Mouse (Mus musculus): ENCODE results near the gene D430041D05Rik.

The D430041D05Rik gene

DNA sequence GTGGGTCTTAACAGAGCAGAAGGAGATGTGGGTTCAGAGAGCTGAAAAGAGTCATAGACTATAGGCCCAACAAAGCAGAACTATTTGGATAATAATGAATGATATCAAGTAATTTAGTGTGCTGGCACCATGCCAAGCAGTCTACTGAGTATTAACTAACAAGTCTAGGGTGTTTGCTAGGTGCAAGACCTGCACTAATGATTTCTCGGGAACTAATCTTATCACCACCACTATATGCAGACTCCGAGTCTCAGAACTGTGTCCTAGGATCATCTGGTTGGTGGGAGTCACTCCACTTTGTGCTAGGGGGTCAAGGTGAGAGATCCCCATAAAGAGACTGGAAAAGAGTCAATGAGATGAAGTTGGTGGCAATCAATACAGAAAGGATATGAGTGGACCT is 245.2 kb downstream of the D430041D05Rik start:
- in situ Hi-C loops (cut with MboI; ENCODE audit: low sequenced_read_pairs): no loop called here

DNA sequence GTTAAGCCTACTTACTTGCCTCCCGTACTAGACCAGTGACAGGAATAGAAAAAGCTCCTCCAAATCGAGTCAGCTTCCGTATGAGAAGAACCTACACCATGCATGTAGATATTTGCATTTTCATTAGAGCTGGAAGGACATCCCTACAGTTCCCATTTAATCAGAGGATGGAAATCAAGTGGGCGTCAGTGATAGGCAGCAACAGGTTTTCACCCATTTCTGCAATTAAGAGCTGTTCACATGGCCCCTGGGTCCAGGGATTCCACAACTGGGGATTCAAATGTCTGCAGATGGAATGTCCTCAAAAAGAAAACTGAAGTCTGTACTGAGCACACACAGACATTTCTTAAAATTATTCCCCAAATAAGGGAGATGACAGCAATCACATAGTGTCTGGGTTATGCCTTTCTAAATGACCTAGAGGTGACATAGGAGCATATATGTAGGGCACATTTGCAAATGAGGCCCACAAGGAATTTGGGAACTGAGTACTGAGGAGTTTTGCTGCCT is 246.8 kb downstream of the D430041D05Rik start:
- in situ Hi-C loops (cut with MboI; ENCODE audit: low sequenced_read_pairs): no loop called here

DNA sequence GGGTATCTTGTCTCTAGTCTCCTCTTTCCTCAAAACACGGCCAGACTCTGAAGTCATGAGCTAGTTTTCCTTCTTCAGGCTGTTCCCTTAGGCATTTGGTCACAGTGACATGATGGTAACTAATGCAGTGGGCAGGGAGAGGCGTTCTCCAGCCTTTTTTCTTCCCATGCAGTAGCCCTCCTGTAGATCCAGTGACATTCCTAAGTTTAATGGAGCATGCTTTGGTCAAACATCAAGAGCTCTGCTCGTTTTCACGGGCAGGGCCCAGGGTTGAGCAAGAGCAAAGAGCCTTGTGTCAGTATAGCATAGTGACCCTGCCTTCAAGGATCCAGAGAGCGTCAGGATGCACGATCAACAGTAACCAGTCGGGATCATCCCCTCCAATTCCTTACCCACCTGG is 247.4 kb downstream of the D430041D05Rik start:
- in situ Hi-C loops (cut with MboI; ENCODE audit: low sequenced_read_pairs): no loop called here

DNA sequence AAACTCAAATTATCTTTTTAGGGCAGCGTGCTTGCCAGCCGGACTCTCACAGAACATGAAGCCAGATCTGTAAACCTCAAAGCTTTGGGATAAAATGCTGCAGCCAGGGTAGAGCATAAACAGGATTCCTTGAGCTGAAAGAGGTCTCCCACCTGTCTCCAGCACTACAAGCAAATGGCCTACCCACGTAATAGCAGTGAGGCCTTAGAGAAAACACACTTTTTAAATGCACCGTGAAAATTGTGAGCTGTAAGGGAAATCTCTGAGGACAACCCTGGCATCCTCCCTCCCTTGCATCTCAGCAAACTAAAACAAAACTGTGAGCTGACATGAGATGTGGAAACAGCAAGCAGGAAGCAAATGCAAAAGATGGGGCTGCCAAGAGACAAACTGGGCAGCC is 253.0 kb downstream of the D430041D05Rik start:
- in situ Hi-C loops (cut with MboI; ENCODE audit: low sequenced_read_pairs): no loop called here

DNA sequence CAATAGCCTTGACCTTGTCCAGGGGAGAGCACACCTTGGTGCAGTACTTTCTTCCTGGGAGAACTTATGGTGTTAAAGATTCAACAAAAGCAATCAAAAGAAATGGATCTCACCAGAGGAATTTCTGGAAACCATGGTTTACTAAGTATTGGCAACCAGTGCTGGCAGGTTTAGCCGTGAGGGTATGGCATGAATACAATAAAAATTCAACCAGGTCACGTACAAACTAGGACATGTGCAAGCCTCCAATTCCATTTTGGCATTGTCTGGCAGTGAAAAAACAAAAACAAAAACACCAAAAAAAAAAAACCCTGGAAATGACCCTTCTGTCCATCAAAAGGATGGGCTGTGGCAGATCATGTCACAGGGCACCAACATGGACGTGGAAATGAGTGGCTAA is 256.9 kb downstream of the D430041D05Rik start:
- in situ Hi-C loops (cut with MboI; ENCODE audit: low sequenced_read_pairs): no loop called here

DNA sequence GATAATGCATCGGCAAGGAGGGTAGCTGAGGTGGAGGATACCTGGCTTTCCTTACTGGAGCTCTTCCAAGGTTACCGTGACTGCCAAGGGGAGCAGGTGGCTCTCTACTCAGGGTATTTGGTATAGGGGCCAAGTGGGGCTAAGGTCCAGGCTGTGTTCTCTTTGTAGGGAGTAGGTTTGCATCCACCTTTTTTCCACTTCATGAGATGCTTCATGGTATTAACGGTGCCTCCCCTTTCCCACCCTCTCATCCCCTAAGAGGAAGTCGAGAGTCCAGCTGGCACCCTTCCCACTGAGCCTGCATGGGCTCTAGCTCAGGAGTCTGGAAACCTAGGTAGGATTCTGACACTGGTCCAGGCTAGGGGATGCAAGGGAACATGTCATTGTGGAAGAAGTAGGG is 257.5 kb downstream of the D430041D05Rik start:
- in situ Hi-C loops (cut with MboI; ENCODE audit: low sequenced_read_pairs): no loop called here

DNA sequence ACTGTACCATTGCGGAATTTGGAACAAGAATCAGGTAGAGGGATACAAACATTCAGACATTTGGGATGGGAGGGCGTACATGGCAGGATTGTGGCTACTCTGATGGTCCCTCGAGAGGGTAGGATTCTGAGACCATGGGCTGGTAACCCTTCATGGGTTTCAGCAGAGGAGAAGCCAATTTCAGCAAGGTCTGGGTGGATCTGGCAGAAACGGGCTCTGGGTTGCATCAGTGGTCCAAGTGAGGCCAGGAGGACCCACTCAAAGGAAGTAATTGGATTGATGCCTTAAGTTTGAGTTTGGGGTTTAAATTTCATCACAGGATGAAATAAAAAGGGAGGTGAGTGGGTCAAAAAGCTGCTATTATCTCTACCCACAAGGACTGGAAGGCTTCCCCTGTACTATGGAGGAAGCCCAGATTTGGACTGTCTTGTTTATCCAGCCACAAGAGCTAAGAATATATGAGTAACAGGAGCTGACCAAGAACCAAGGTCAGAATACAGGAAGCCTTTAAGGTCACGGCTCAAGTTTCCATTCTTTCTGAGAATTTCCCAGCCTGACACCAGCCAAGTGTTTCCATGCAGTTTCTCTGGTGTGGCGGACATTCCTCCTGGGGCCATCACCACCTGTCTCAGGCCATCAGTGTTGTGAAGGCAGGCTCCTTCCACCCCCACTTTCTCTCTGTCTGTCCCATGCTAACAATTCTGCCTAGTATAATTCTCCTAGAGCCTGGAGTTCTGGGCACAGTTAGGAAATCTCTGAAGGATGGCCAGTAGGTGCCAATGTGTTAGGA is 260.0 kb downstream of the D430041D05Rik start:
- in situ Hi-C loops (cut with MboI; ENCODE audit: low sequenced_read_pairs): no loop called here

DNA sequence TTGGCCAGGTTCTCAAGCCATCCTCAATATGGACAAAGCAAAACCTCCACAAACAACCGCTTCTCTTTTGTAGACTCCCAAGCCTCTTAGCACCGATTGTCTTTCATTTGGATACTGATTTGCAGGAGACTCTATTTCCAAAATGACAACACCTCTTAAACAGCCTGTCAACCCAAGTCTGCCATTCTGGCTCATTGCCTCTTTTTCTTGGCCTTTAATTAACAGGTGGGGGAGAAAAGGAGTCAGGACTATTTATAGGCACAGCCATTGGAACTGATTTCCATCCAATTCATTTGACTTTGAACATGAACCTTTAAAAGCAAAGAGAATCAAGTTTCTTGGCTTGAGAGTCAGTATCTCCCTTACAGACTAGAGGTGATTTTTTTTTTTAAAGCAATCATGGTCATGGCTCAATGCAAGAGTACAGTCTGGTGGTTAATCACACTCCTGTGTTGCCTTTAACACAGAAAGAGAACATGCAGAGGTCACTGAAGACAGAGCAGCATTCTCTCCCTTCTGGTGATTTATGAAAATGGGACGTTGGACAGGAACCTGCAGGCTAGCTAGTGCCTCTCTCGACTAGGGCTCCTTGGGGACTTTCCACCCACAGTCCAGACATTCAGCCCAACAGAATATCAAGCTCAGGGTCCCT is 262.8 kb downstream of the D430041D05Rik start:
- in situ Hi-C loops (cut with MboI; ENCODE audit: low sequenced_read_pairs): loop anchor here (25.0 kb wide), 1 partner anchor 289 kb away; no protein-coding TSS in a partner anchor

DNA sequence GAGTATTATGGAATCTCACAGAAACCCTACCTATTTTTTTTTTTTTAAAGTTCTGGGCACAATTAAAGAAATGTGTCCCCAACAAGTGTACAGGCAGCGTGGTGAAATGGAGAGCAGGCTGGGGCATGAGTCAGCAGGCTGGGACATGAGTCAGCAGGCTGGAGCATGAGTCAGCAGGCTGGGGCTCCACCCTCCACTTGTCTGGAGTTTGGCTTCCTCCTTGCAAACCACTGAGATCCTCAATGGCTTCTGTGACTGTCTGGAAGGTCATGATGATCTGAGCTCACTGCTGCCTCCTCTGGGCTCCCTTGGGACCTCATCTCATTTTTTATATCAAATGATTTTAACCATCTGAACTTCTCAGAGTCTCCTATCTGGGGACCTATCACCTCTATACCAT is 264.8 kb downstream of the D430041D05Rik start:
- in situ Hi-C loops (cut with MboI; ENCODE audit: low sequenced_read_pairs): loop anchor here (25.0 kb wide), 1 partner anchor 291 kb away; no protein-coding TSS in a partner anchor

DNA sequence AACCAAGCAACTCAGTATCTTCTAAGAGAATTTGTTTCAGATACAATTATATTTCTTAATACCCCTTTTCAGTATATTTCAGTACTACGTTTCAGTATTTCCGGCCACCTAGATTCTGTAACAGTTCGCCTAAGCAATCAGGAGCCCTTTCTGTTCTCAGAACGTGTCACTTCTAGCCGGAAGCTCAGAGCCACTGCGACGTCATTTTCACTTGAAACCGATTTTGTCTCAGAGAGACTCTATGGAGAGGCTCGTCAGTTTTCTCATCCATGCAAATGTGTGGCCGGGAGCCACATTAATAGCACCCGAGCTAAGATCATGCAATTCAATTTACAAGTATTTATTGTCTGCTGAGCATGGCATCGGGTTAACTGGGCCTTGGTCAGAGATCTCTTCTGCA is 266.8 kb downstream of the D430041D05Rik start:
- in situ Hi-C loops (cut with MboI; ENCODE audit: low sequenced_read_pairs): loop anchor here (25.0 kb wide), 1 partner anchor 293 kb away; no protein-coding TSS in a partner anchor

DNA sequence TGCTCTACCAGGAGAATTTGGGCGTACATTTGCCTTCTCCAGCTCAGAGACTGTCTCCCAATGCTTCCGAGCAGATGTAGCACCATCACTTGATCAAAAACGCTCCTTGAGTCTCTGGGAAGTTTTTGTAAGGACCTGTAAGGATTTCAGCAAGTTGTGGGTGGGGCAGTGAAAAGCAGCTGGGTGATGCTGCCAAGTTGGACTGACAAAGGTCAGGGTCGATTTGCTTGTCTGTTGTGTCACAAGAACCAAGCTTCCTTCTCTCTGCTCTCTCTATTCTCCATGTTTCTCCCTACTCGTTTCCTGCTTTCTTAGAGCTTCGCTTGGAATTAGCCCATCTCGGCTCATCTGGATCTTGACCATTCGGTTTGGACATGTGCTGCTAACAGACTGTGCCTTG is 268.7 kb downstream of the D430041D05Rik start:
- in situ Hi-C loops (cut with MboI; ENCODE audit: low sequenced_read_pairs): loop anchor here (25.0 kb wide), 1 partner anchor 295 kb away; no protein-coding TSS in a partner anchor

DNA sequence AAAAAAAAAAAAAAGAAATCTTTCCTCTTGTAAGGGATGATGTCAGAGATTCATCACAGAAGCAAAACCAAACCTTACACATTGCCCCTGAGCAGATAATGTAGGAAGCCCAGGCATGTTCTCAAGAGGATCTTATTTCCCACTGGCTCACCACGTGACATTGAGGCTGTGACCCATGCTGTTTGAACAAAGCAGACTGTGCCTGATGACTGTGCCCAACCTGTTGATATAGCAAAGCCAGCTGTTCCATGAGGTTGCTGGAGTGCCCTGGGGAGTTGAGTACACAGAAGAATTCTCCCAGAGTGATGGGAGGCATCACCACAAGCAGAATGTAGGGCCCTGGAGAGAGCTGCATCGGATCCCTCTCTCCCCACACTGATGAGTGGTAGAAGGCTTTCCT is 274.9 kb downstream of the D430041D05Rik start:
- in situ Hi-C loops (cut with MboI; ENCODE audit: low sequenced_read_pairs): loop anchor here (10.0 to 25.0 kb wide), 2 partner anchors 301 to 449 kb away; no protein-coding TSS in a partner anchor

DNA sequence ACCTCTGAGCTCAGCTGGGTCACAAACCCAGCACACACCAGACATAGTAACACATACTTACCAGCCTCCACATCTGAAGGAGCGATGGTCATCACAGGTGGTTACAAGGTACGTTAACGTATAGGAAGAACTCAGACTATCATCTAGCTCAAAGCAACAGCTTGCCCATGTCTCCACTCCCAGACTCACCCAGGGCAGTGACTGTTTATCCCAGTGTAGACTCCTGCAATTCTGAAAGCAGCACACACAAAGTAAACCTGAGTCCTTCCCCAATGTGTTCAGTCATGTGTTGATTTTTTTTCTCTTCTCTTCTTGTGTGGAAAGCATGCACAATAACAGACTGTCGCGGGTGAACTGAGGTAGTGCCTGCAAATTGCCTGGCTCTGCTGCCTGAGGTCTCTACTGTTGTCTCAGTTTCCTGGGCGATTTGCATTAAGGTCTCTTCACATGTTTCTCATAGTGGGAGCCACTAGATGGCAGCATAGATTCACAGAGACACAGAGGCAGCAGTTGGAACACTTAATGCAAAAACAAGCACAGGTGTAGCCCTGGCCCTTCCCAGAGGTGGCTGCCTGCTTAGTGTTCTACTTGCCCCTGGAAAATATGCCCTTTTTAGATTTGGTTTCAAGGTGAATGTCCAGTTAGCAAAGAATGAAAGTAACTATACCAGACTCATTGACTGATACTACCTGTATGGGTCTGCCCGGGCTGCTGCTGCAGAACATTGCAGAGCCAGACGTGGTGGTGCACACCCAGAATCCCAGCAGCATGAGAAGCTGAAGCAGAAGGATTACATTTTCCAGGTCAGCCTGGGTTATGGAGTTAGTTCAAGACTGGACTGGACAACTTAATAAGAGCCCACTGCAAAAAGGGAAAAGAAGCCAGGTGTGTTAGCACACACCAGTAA is 276.4 kb downstream of the D430041D05Rik start:
- in situ Hi-C loops (cut with MboI; ENCODE audit: low sequenced_read_pairs): loop anchor here (10.0 to 25.0 kb wide), 2 partner anchors 303 to 450 kb away; no protein-coding TSS in a partner anchor

DNA sequence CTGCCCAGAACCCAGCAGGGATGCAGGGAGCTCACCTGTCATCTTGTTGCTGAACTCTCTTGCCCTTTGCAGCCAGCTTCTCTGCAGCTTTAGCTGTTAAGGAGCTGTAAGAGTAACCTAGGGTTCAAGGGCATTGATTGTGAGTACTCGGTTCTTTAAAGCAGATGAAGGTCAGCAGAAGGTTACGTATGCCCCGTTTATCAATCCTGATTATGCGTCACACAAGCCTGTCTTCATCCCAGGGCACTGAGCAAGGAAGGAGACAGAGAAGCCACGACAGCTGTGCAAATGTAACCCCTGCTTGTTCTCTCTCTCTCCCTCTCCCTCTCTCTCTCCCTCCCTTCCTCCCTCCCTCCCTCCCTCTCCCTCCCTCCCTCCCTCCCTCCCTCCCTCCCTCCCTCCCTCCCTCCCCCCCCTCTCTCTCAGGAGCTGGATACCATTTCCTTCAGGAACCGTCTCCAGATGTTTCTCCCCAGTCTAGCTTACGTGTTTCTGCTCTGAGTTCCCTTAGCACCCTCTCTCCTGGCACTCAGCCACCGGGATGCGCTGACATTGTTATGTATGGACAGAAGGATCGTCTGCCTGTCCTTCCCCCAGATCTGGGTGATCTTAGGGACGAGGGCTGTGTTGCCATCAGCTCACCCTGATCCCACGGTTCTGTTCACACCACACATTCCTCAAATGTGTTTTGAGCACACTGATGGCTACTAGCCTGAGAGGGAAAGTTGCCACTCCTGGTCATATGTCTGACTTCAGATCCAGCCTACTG is 277.6 kb downstream of the D430041D05Rik start:
- in situ Hi-C loops (cut with MboI; ENCODE audit: low sequenced_read_pairs): loop anchor here (10.0 to 25.0 kb wide), 2 partner anchors 304 to 452 kb away; no protein-coding TSS in a partner anchor

DNA sequence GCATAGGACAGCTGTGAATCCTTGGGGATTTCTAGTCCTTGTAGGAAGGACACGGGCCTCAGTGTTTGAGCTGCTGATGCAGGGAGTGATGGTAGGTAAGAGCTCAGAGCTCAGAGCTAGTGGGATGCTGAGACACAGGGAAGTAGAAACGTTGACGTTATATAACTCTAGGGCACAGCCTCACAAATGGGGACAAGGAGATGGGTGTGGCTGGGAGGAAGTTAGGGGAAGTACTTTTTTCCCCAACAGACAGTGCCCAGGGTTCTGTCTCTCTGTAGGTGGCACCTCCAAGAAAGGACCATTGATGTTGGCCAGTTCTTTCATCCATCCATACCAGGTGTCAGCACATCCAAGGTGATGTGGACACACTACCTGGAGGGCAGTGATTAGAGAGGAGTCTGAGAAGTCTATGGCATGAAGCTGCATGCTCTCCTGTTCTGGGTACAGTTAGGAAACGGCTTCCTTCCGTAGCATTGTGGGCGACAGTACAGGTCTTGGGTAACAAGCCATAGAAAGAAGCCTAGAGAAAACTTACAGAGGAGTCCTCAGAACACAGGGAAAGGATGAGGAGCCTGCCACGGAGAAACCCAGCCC is 278.4 kb downstream of the D430041D05Rik start:
- in situ Hi-C loops (cut with MboI; ENCODE audit: low sequenced_read_pairs): loop anchor here (10.0 to 25.0 kb wide), 2 partner anchors 305 to 452 kb away; no protein-coding TSS in a partner anchor

DNA sequence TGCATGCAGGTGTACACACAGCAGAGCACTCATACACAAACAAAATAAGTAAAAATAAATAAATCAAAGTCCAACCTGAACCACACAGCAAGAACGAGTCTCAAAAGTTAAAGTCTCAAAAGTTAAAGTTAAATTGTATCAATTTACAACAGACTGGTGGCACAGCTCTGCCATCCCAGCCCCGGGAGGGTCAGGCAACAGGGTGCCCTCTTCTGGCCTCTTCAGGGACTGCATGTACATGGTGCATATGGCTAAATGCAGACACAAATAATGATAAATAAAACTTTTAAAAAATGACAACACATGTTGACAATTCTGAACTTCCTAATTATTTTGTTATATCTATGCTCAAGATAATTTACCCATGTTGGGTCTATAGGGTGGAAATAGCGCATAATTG is 279.8 kb downstream of the D430041D05Rik start:
- in situ Hi-C loops (cut with MboI; ENCODE audit: low sequenced_read_pairs): loop anchor here (10.0 to 25.0 kb wide), 2 partner anchors 306 to 454 kb away; no protein-coding TSS in a partner anchor

DNA sequence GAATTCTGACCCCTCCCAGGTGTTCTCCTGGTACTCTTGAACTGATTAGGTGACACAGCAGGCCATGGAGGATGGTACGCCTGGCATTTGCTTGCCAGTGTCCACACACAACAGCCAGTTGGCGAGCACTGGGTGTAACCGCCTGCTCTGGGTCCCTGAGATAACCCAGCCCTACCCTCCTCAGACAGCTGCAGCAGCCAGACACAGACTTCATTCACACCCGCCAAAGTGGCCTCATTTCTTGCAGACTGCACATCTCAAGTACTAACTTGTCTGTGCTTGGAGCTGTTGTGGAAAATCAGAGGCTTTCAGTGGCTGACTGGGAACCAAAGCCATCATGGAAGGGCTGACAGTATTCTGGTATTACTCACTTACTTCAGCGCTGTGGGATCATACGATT is 280.6 kb downstream of the D430041D05Rik start:
- in situ Hi-C loops (cut with MboI; ENCODE audit: low sequenced_read_pairs): loop anchor here (10.0 to 25.0 kb wide), 2 partner anchors 307 to 455 kb away; no protein-coding TSS in a partner anchor

DNA sequence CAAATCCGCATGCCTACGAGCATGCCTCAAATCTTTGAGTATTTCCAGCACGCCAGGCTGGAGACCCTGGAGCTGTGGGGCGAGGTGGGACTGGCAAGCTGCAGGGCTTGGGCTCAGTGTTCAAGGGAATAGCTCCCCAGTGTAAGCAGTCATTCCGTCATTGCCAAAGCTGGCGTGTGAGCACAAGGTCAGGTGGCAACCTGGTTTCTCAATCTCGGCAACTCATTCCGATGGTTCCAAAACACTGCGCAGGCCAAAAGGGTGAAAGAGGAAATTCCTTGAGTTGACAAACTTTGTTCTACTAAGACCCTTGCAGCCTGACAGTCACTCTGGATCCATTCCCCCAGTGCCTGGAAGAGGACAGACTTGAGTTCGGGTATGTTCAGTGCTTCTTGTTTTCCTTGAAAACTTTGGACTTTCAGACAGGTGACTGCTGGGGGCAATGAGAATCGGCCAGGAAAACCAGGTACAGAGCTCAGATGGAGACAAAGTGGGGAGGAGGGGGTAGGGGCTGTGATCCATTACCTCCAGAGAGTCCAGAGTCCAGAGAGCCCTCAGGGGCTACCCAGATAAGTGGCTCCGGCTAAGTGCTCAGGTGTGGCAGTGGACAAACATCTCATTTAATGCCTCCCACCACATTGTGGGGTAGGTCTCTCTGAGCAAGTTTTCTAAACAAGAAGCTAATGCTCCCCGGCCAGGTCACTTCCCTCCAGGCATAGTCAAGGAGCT is 281.8 kb downstream of the D430041D05Rik start:
- in situ Hi-C loops (cut with MboI; ENCODE audit: low sequenced_read_pairs): loop anchor here (25.0 kb wide), 1 partner anchor 308 kb away; no protein-coding TSS in a partner anchor
